Mouse (Mus musculus) stomach, embryonic 16.5 days (tissue): Measurements from ENCODE around the gene Fau. TPM values are rescaled to one million over a fixed set of nuclear protein-coding genes. Genes with fewer than 3 reads are reported as not detected.

ENCODE experiments used
- ATAC-seq: fragments of 200-750 bp; cut with Nextera tagmentation; 2 replicates; pipeline ENCODE4 v1.8.0; 2017; ENCODE audit warnings: moderate number of reproducible peaks, moderate TSS enrichment; ENCODE audit not compliant: insufficient read depth, low FRiP score
- H3K27ac ChIP-seq: fragments of 300-500 bp; sonication (generic); 2 replicates; pipeline ENCODE4 v1.5.1; 2014; ENCODE audit warnings: low read length
- H3K27me3 ChIP-seq: fragments of 300-500 bp; sonication (generic); 2 replicates; pipeline ENCODE4 v1.6.1; 2014; ENCODE audit warnings: low read length, control low read depth, mixed read lengths; ENCODE audit not compliant: control insufficient read depth, insufficient read depth
- H3K36me3 ChIP-seq: fragments of 300-500 bp; sonication (generic); 2 replicates; pipeline ENCODE4 v1.6.1; 2014; ENCODE audit warnings: low read length; ENCODE audit not compliant: control insufficient read depth, insufficient read depth
- H3K4me1 ChIP-seq: fragments of 300-500 bp; sonication (generic); 2 replicates; pipeline ENCODE4 v1.6.1; 2014; ENCODE audit warnings: low read length, control low read depth, mixed read lengths; ENCODE audit not compliant: control insufficient read depth, insufficient read depth
- H3K4me2 ChIP-seq: fragments of 300-500 bp; sonication (generic); 2 replicates; pipeline ENCODE4 v1.6.1; 2014; ENCODE audit warnings: low read depth, low read length, mixed read lengths
- H3K4me3 ChIP-seq: fragments of 300-500 bp; sonication (generic); replicated peaks from 2 replicates; pipeline ENCODE4 v1.5.1; 2014; ENCODE audit warnings: mild to moderate bottlenecking, low read length
- H3K9ac ChIP-seq: fragments of 300-500 bp; sonication (generic); 2 replicates; pipeline ENCODE4 v1.6.1; 2014; ENCODE audit warnings: low read length
- H3K9me3 ChIP-seq: fragments of 300-500 bp; sonication (generic); replicated peaks from 2 replicates; pipeline ENCODE4 v1.6.1; 2016; ENCODE audit warnings: low read length, control low read depth; ENCODE audit not compliant: control insufficient read depth
- WGBS: fragments of 180-500 bp; shearing (Covaris S2); extraction: QIAGEN DNeasy Blood & Tissue Kit; methylation state at CpG from one replicate; pipeline ENCODE4 v1.1.7; 2014; 5-methylcytosine and 5-hydroxymethylcytosine counted together
- microRNA-seq: library from miRNA; unstranded; fragments of <30 nt; microRNA quantifications from one replicate; pipeline ENCODE4, GENCODE M21; 2016
- polyA plus RNA-seq: library from polyadenylated mRNA; unstranded; fragments of >200 nt; fragmentation: Nextera tagmentation; extraction: Ambion mirVana; gene quantifications from 2 replicates; pipeline ENCODE4 v1.2.1, GENCODE M21; 2015

The Fau gene
- polyA plus RNA-seq, 1 experiment from 2014 or later: 729 TPM

DNA sequence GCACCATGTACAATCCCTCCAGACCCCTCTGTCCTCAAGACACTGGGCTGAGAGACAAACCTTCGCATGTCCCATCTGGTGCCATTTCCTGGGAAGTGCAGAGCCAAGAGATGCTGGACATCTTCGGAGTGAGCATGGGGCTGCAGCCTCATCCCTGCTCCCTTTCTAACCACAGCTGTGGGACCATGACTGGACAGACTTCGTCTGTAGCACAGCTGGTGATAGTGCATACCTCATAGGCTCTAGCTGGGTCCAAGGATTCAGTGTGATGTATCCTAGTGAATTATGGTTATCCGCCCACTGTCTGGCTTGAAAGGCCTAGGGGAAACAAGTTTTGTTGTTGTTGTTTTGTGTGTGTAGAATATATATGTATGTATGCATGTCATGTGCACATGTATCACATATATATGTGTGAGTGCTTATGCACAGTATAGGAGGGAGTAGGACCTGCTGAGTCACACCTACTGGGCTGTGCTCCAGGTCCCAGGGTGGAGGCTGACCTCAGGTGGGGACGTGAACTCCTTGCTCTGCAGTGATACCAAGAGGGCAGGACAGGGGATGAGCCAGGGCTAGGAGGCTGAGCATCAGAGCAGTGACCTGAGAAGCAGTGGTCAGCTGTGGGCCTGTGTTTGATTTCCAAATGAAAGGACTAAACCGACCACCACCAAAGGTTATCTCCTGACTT, 44.7 kb downstream of the Fau start:
- no peaks in the 10 kb centered on the region for H3K4me1 ChIP-seq
- H3K27ac ChIP-seq: no peak overlapping the region
- H3K4me3 ChIP-seq: no peak overlapping the region
- H3K36me3 ChIP-seq: no peaks in the 10 kb centered on the region
- H3K9me3 ChIP-seq: no peaks in the 10 kb centered on the region
- ATAC-seq: peak; percentile 32; the same call in 1 of the 2 replicates
- no peaks in the 10 kb centered on the region for H3K27me3 ChIP-seq
- no peak overlapping the region for H3K4me2 ChIP-seq
- WGBS: 73% methylated on average over 6 of the region's 6 CpGs
- no peak overlapping the region for H3K9ac ChIP-seq

DNA sequence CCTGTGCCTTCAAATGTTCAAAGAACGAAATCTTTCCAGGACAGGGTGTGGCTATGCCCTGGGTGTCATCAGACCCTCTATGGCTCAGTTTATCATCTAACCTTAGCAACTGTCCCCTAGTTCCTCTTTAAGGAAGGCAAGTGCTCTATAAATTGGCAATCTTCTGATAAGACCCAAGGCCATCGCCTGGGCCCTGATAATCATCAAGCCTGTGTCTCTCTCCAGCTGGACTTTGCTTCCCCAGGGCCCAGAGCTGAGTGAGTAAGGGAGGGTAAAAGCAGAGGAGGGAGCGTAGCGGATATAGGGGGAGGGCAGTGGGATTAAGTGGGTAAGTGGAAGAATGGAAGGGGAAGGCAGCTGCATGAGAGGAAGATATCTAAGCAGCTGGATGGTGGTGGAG, 46.8 kb downstream of the Fau start:
- H3K4me2 ChIP-seq: no peak overlapping the region
- no peak overlapping the region for H3K27ac ChIP-seq
- H3K36me3 ChIP-seq: no peaks in the 10 kb centered on the region
- WGBS: 67% methylated on average over 4 of the region's 4 CpGs
- no peak overlapping the region for H3K4me3 ChIP-seq
- H3K27me3 ChIP-seq: no peaks in the 10 kb centered on the region
- 0 out of 2 replicates have a peak overlapping the region, but pooled peaks have one; percentile 3 for H3K9ac ChIP-seq
- H3K9me3 ChIP-seq: no peaks in the 10 kb centered on the region
- H3K4me1 ChIP-seq: no peaks in the 10 kb centered on the region
- ATAC-seq: no peak

DNA sequence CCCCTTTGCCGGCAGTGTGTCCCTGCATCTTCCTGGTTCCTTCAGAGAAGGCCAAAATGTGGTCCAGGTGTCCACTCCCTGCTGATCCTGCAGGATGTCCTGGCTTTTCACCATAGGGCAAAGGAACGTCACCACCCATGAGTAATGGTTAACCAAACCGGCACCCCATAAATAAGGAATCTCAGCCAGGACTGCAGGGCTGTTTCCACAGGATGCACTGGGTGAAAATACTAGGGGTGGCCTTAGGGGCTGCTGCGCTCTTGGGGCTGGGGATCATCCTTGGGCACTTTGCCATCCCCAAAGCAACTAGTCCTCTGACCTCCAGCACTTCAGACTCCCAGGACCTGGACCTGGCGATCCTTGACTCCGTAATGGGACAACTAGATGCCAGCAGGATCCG, 47.9 kb downstream of the Fau start, which contains the start of gene Naaladl1:
Naaladl1 (plus strand) TSS at position 197 of the 400 bp plus-strand sequence.
- ATAC-seq: no peak
- 80% methylated on average over 7 of the region's 7 CpGs for WGBS
- Histone ChIP-seq H3K4me3 (no peak within 1 kb of the TSS), H3K27me3 (no peaks in the 10 kb centered on the region), H3K4me1 (no peaks in the 10 kb centered on the region), H3K27ac (no peak within 1 kb of the TSS), H3K4me2 (no peak within 1 kb of the TSS), H3K36me3 (no peaks in the 10 kb centered on the region), H3K9me3 (no peaks in the 10 kb centered on the region), H3K9ac (0 out of 2 replicates have a peak within 1 kb of the TSS, but pooled peaks have one; percentile 3)

Small RNAs within 50 kb of the gene (microRNA-seq; reads per million reads assigned to microRNA genes)
- not detected for gene Mir6988

Other genes with a start within 250 kb of the Fau start
- 27.4 and 29.5 TPM in 2 replicates for gene Frmd8, start 182.6 kb upstream of the Fau start, polyA plus RNA-seq
- 5.1 and 5.5 TPM in 2 replicates for gene Slc25a45, start 180.0 kb upstream of the Fau start, polyA plus RNA-seq
- 1.7 and 1.8 TPM in 2 replicates for gene Tigd3, start 163.7 kb upstream of the Fau start, polyA plus RNA-seq
- gene Dpf2, start 144.8 kb upstream of the Fau start, polyA plus RNA-seq: 117 and 127 TPM in 2 replicates
- gene Cdc42ep2, start 133.0 kb upstream of the Fau start, polyA plus RNA-seq: 13.4 and 13.9 TPM in 2 replicates
- 49.6 and 50.4 TPM in 2 replicates for gene Pola2, start 93.6 kb upstream of the Fau start, polyA plus RNA-seq
- gene Slc22a20, start 71.7 kb upstream of the Fau start, polyA plus RNA-seq: not detected in 2 replicates
- gene Capn1, start 41.9 kb upstream of the Fau start, polyA plus RNA-seq: 22.0 and 22.7 TPM in 2 replicates
- gene Syvn1, start 11.3 kb upstream of the Fau start, polyA plus RNA-seq: 27.5 and 29.2 TPM in 2 replicates
- 63.2 and 65.9 TPM in 2 replicates for gene Mrpl49, start 59 bp upstream of the Fau start, polyA plus RNA-seq
- gene Znhit2, start 3.3 kb downstream of the Fau start, polyA plus RNA-seq: 25.0 and 26.0 TPM in 2 replicates
- gene Tm7sf2, start 10.5 kb downstream of the Fau start, polyA plus RNA-seq: 25.5 and 29.1 TPM in 2 replicates
- gene Vps51, start 19.4 kb downstream of the Fau start, polyA plus RNA-seq: 61.8 and 69.0 TPM in 2 replicates
- gene Tmem262, start 22.2 kb downstream of the Fau start, polyA plus RNA-seq: not detected in 2 replicates
- 0.71 and 1.3 TPM in 2 replicates for gene Gm28374, start 24.4 kb downstream of the Fau start, polyA plus RNA-seq
- gene Zfpl1, start 27.1 kb downstream of the Fau start, polyA plus RNA-seq: 62.7 and 70.3 TPM in 2 replicates
- 29.9 and 31.0 TPM in 2 replicates for gene Cdca5, start 27.1 kb downstream of the Fau start, polyA plus RNA-seq
- 0.19 TPM in 1 of 2 replicates, not detected in the other for gene AC131692.1, start 36.6 kb downstream of the Fau start, polyA plus RNA-seq
- 1.2 and 2.9 TPM in 2 replicates for gene Naaladl1, start 47.9 kb downstream of the Fau start, polyA plus RNA-seq
- gene Sac3d1, start 60.8 kb downstream of the Fau start, polyA plus RNA-seq: 23.8 and 25.2 TPM in 2 replicates
- gene Snx15, start 70.5 kb downstream of the Fau start, polyA plus RNA-seq: 30.9 and 31.9 TPM in 2 replicates
- gene Batf2, start 83.1 kb downstream of the Fau start, polyA plus RNA-seq: 0.25 and 0.44 TPM in 2 replicates
- 96.8 and 106 TPM in 2 replicates for gene Arl2, start 83.7 kb downstream of the Fau start, polyA plus RNA-seq
- not detected in 2 replicates for gene Majin, start 126.5 kb downstream of the Fau start, polyA plus RNA-seq
- gene Gpha2, start 168.5 kb downstream of the Fau start, polyA plus RNA-seq: 0.41 and 0.48 TPM in 2 replicates
- 20.6 and 22.1 TPM in 2 replicates for gene Ppp2r5b, start 178.0 kb downstream of the Fau start, polyA plus RNA-seq
- 9.3 and 11.2 TPM in 2 replicates for gene Atg2a, start 183.8 kb downstream of the Fau start, polyA plus RNA-seq
- 77.2 and 98.4 TPM in 2 replicates for gene Ehd1, start 218.9 kb downstream of the Fau start, polyA plus RNA-seq
- gene Cdc42bpg, start 248.6 kb downstream of the Fau start, polyA plus RNA-seq: 1.9 and 2.0 TPM in 2 replicates